Mouse (Mus musculus) embryonic facial prominence, embryonic 10.5 days (tissue): Measurements from ENCODE around the gene Zbtb42. TPM values are rescaled to one million over a fixed set of nuclear protein-coding genes. Genes with fewer than 3 reads are reported as not detected.

Experiments used
- DNase-seq: peaks from one replicate; pipeline ENCODE4 v3.0.0-alpha.2; 2017; ENCODE audit warnings: low spot score
- H3K27ac ChIP-seq: fragments of 300-500 bp; sonication (generic); replicated peaks from 2 replicates; pipeline ENCODE4 v1.5.1; 2016; ENCODE audit warnings: mild to moderate bottlenecking
- H3K27me3 ChIP-seq: fragments of 300-500 bp; sonication (generic); replicated peaks from 2 replicates; pipeline ENCODE4 v1.6.1; 2016; ENCODE audit warnings: low read depth, mild to moderate bottlenecking; ENCODE audit not compliant: poor library complexity, severe bottlenecking
- H3K36me3 ChIP-seq: fragments of 300-500 bp; sonication (generic); replicated peaks from 2 replicates; pipeline ENCODE4 v1.6.1; 2016; ENCODE audit warnings: mild to moderate bottlenecking, moderate library complexity
- H3K4me1 ChIP-seq: fragments of 300-500 bp; sonication (generic); 2 replicates; pipeline ENCODE4 v1.6.1; 2016
- H3K4me3 ChIP-seq: fragments of 300-500 bp; sonication (generic); 2 replicates; pipeline ENCODE4 v1.5.1; 2016; ENCODE audit warnings: mild to moderate bottlenecking, moderate library complexity
- H3K9me3 ChIP-seq: fragments of 300-500 bp; sonication (generic); 2 replicates; pipeline ENCODE4 v1.6.1; 2016; ENCODE audit warnings: mild to moderate bottlenecking
- WGBS: fragments of 180-500 bp; shearing (Covaris S2); methylation state at CpG from one replicate; pipeline ENCODE4 v1.1.7; 2016; 5-methylcytosine and 5-hydroxymethylcytosine counted together
- polyA plus RNA-seq: library from polyadenylated mRNA; unstranded; fragments of >200 nt; fragmentation: Nextera tagmentation; extraction: Ambion mirVana; gene quantifications from 2 replicates; pipeline ENCODE4 v1.2.1, GENCODE M21; 2016

Gene Zbtb42
- polyA plus RNA-seq, 1 experiment from 2014 or later, result 4.3 TPM

GRCm38 (mm10) chr12:112675245-112676035 is 3.2 kb upstream of the Zbtb42 start:
- Histone ChIP-seq H3K4me3 (peak overlapping the region; percentile 100), H3K27me3 (peaks cover 43% of the 10 kb centered on the region), H3K27ac (peak overlapping the region; percentile 99), H3K9me3 (no peaks in the 10 kb centered on the region), H3K36me3 (peaks cover 19% of the 10 kb centered on the region), H3K4me1 (peaks cover 69% of the 10 kb centered on the region)
- peak; percentile 88 for DNase-seq
- WGBS, result 16% methylated on average over 18 of the region's 18 CpGs

DNA sequence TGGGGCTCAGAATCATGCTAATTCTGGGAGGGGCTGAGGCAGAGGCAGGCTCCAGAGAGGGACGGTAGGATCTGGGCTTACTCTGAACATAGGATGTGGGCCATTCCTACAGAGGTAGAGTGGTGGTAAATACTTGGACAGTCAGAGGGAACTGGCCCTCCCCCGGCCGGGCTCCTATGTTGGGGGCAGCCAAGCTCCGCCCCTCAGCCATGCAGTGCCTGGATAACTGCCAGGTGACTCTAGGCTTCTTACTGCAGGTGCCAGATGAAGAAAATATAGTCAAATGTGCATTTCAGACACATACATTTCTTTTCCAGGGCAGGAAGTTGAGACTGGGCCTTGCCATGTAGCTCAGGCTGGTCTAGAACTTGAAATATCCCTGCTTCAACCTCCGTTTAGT is 1.6 kb upstream of the Zbtb42 start:
- no peaks in the 10 kb centered on the region for H3K9me3 ChIP-seq
- 63% methylated on average over 5 of the region's 5 CpGs for WGBS
- no peak overlapping the region for H3K4me3 ChIP-seq
- DNase-seq, result no peak
- peaks cover 7% of the 10 kb centered on the region; the same call in 1 of the 2 replicates for H3K36me3 ChIP-seq
- peaks cover 53% of the 10 kb centered on the region for H3K4me1 ChIP-seq
- no peak overlapping the region for H3K27ac ChIP-seq
- H3K27me3 ChIP-seq, result peaks cover 60% of the 10 kb centered on the region

DNA sequence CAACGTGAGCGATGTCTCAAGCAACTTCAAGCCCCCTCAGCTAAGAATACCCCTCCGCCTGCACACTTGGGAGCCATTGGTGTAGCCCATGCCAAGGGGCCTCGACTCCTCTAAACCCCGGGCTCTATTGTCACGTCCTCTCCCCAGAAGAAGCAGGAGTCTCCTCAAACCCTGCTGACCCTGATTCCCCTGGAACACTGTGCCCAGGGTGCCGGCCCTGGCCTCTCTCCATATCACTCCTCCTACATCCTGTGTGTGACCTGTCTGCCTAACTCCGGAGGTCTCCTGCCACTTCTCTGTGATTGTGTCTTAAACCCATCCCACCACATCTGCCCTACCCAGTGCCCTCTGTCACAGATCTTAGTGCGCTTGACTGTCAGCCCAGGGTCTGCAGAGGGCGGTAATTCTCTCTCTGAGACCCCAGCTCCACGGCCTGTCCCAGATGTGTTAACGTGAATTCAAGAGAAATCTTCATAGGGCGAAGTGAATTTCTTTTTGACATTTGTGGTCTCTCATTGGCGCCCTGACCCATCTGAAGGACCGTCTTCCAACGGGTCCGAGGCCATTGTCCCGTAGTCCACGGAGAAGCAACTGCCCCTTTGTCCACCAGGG is 579 bp upstream of the Zbtb42 start:
- H3K36me3 ChIP-seq, result 0 out of 2 replicates have a peak, but pooled peaks cover 4% of the 10 kb centered on the region
- peak overlapping the region; percentile 74 for H3K4me3 ChIP-seq
- peaks cover 69% of the 10 kb centered on the region for H3K27me3 ChIP-seq
- H3K9me3 ChIP-seq, result no peaks in the 10 kb centered on the region
- 18% methylated on average over 19 of the region's 19 CpGs for WGBS
- H3K27ac ChIP-seq, result peak overlapping the region; percentile 80
- H3K4me1 ChIP-seq, result peaks cover 43% of the 10 kb centered on the region
- DNase-seq, result no peak

DNA sequence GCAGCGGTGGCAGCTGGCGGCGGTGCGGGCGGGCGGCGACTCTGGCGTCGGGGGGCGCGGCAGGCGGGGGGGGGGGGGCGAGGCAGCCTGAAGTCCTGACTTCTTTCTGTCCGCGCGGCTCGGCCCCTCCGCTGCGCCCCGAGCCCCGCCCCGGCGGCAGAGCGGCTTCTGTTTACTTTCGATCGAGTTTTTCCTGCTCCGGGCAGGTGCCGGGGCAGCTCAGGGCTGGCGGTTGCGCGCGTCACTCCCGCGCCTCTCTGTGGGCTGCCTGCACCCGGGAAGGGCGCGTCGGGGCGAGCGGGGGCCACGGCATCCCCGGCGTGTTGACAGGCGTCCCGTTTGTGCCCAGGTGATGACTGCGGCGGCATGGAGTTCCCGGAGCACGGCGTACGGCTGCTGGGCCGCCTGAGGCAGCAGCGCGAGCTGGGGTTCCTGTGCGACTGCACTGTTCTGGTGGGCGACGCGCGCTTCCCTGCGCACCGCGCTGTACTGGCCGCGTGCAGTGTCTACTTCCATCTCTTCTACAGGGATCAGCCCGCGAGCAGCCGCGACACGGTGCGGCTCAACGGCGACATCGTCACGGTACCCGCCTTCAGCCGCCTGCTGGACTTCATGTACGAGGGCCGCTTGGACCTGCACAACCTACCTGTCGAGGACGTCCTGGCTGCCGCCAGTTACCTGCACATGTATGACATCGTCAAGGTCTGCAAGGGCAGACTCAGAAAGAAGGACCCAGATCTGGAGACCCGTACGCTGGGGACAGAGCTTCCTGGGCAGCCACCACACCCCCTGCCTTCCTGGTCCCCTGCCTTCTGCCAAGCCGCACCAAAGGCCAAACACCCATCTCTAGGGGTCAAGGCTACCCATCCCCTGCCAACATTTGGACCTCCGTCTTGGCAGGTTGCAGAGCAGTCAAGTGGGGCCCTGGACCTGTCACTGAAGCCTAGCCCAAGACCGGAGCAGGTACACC is 684 bp downstream of the Zbtb42 start:
- Histone ChIP-seq H3K4me3 (peak overlapping the region; percentile 74), H3K4me1 (peaks cover 39% of the 10 kb centered on the region), H3K36me3 (0 out of 2 replicates have a peak, but pooled peaks cover 4% of the 10 kb centered on the region), H3K27ac (peak overlapping the region; percentile 80), H3K9me3 (no peaks in the 10 kb centered on the region), H3K27me3 (peaks cover 78% of the 10 kb centered on the region)
- WGBS, result 3% methylated on average over 82 of the region's 87 CpGs
- peak; percentile 71 for DNase-seq

DNA sequence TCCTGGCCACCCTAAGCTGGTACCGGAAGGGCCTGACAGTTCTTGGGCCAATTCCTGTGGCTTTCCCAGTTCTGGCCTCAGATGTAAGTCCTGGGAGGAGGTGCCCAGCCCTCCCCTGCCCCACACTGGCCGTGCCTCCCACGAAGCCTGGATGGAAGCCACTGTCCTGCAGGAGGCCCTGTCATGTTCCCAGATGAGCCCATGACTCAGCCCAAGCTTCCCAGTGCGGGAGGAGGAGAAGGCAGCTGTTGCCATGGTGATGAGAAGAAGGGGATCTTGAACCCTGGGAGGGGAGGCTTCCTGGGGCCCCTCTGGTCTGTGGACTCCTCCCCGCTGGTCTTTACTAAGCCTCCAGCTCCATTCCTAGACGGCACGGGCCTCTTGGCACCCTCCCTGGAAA is 4.7 kb downstream of the Zbtb42 start:
- DNase-seq, result no peak
- no peak overlapping the region for H3K27ac ChIP-seq
- 66% methylated on average over 7 of the region's 7 CpGs for WGBS
- H3K9me3 ChIP-seq, result no peaks in the 10 kb centered on the region
- 0 out of 2 replicates have a peak, but pooled peaks cover 4% of the 10 kb centered on the region for H3K36me3 ChIP-seq
- no peak overlapping the region for H3K4me3 ChIP-seq
- peaks cover 63% of the 10 kb centered on the region for H3K27me3 ChIP-seq
- peaks cover 16% of the 10 kb centered on the region for H3K4me1 ChIP-seq

DNA sequence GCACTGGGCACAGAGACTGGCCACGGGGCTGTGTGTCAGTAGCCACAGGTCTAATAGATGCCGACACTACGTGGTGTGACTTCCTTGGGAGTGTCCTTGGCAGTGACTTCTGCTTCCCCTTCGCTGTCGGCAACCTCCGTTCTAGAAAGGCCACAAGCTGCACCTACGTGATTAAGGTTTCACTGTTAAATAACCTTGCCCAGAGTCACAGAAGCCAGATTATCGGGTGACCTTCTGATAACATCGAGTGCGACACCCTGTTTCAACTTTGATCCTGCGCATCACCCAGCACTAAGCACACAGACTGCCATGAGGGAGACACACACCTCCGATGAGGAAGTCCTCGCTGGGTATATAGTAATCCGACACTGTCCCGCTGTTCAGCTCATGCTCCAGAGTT is 9.8 kb downstream of the Zbtb42 start:
- no peak for DNase-seq
- Histone ChIP-seq H3K36me3 (peaks cover 4% of the 10 kb centered on the region; the same call in 1 of the 2 replicates), H3K27ac (no peak overlapping the region), H3K9me3 (no peaks in the 10 kb centered on the region), H3K4me1 (peaks cover 15% of the 10 kb centered on the region), H3K27me3 (peaks cover 12% of the 10 kb centered on the region), H3K4me3 (no peak overlapping the region)
- 74% methylated on average over 15 of the region's 15 CpGs for WGBS

GRCm38 (mm10) chr12:112693185-112694126 is 14.8 kb downstream of the Zbtb42 start:
- 4% methylated on average over 54 of the region's 54 CpGs for WGBS
- H3K4me1 ChIP-seq, result peaks cover 25% of the 10 kb centered on the region

GRCm38 (mm10) chr12:112694127-112694475 is 15.5 kb downstream of the Zbtb42 start:
- DNase-seq, result no peak
- Histone ChIP-seq H3K27ac (peak overlapping the region; percentile 95; the same call in 1 of the 2 replicates), H3K27me3 (peaks cover 30% of the 10 kb centered on the region), H3K9me3 (no peaks in the 10 kb centered on the region), H3K4me3 (peak overlapping the region; percentile 82), H3K36me3 (peaks cover 4% of the 10 kb centered on the region; the same call in 1 of the 2 replicates), H3K4me1 (peaks cover 25% of the 10 kb centered on the region)
- WGBS, result 84% methylated on average over 10 of the region's 10 CpGs

More at GRCm38 (mm10) chr12:112693185-112694126, 14.8 kb downstream of the Zbtb42 start:
- DNase-seq, result peak; percentile 96
- peak overlapping the region; percentile 95 for H3K27ac ChIP-seq
- peak overlapping the region; percentile 82 for H3K4me3 ChIP-seq
- H3K36me3 ChIP-seq, result peaks cover 4% of the 10 kb centered on the region; the same call in 1 of the 2 replicates
- peaks cover 24% of the 10 kb centered on the region for H3K27me3 ChIP-seq
- H3K9me3 ChIP-seq, result no peaks in the 10 kb centered on the region

DNA sequence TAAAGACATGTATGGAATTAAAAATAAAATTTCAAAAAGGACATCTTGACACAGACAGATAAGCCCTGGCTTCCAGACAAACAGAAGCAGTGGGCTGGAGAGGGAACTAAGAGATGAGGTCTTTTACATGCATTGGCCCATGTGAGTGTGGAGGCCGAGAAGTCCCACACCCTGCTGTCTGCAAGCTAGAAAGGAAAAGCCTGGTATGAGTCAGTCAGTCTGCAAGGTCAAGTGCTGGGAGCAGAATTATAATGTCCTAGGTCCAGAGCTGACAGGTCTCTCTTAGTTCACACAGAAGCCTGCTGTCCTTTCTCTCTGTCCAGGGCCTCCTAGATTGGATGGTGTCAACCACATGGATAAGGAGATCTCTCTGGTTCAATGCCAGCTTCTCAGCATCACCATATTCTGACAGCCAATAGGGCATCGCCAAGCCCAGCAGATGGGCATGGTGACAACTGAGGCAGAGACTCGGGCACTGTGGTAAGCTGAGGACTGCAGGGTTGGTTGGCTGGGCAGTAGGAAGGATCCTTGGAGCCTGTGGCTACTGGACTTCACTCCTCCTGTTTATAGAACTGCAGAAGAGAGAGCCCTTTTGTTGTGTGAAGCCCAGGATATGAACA is 18.3 kb downstream of the Zbtb42 start:
- H3K9me3 ChIP-seq, result no peaks in the 10 kb centered on the region
- H3K36me3 ChIP-seq, result no peaks in the 10 kb centered on the region
- H3K4me1 ChIP-seq, result peaks cover 39% of the 10 kb centered on the region
- WGBS, result 80% methylated on average over 3 of the region's 3 CpGs
- no peak for DNase-seq
- H3K27ac ChIP-seq, result no peak overlapping the region
- H3K4me3 ChIP-seq, result no peak overlapping the region
- peaks cover 58% of the 10 kb centered on the region for H3K27me3 ChIP-seq

- Histone ChIP-seq H3K4me1 (peaks cover 17% of the 10 kb centered on the region), H3K4me3 (peak overlapping the region; percentile 16; the same call in 1 of the 2 replicates), H3K27ac (peak overlapping the region; percentile 32; the same call in 1 of the 2 replicates), H3K27me3 (peaks cover 63% of the 10 kb centered on the region), H3K9me3 (no peaks in the 10 kb centered on the region), H3K36me3 (no peaks in the 10 kb centered on the region)
- WGBS, result 13% methylated on average over 15 of the region's 15 CpGs
- peak; percentile 53 for DNase-seq
Measured at GRCm38 (mm10) chr12:112700522-112700921, 21.9 kb downstream of the Zbtb42 start.
